Mouse (Mus musculus) cerebellum, adult 2 months (tissue): ENCODE measurements around the gene Atp8a1.

Experiments
- CTCF ChIP-seq: fragments of 200-500 bp; IDR thresholded peaks from 2 replicates; pipeline ENCODE4 v1.5.1; 2011; ENCODE audit warnings: low read depth, mild to moderate bottlenecking, control low read depth, low read length, moderate library complexity, borderline replicate concordance; ENCODE audit not compliant: insufficient read depth
- POLR2A ChIP-seq: fragments of 200-500 bp; IDR thresholded peaks from 2 replicates; pipeline ENCODE4 v1.6.1; 2011; ENCODE audit warnings: low read length, control low read depth, borderline replicate concordance; ENCODE audit not compliant: insufficient read depth

DNA sequence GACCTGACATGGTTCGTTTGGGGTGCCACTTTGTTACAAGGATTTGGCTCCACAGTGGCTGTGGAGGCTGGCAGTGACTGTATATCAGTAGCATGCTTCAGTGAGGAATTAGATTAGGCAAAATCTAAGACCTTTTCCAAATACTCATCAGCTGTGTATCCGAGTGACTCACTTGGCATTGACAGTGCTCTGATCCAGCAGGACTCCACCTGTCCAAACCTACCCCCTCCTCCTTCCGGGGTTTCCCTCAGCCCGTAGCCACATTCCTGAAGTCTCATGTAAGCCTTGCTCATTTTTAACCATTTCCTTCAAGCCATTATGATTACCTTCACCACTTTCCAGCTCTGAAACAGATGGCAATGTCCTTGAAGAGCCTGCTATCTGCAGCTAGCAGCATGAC is 3.2 kb downstream of the Atp8a1 start:
- TF ChIP-seq POLR2A = no peak
- no peak for TF ChIP-seq CTCF
